Mouse (Mus musculus): ENCODE results near the gene Gnb1l. TPM values are rescaled to one million over a fixed set of nuclear protein-coding genes. Genes with fewer than 3 reads are reported as not detected.

Gnb1l gene
- total and polyA plus RNA-seq, 2 experiments from 2014 or later, result 9.6 to 18.0 TPM

- TF ChIP-seq CTCF (IDR thresholded peaks at IDR 0.05; ENCODE audit: low read depth), result no peak
- DNase-seq (ENCODE audit: low spot score), result no peak
- Histone ChIP-seq H3K4me1 (ENCODE audit: insufficient read depth, low read length) (no peaks in the 10 kb centered on the region), H3K9me3 (ENCODE audit: low read length) (no peaks in the 10 kb centered on the region), H3K4me3 (ENCODE audit: low read length) (no peak overlapping the region), H3K4me2 (ENCODE audit: low read depth, low read length) (no peak overlapping the region), H3K27ac (no peak overlapping the region), H3K36me3 (ENCODE audit: insufficient read depth, low read length) (no peaks in the 10 kb centered on the region), H3K9ac (replicated peaks; ENCODE audit: low read length) (no peak overlapping the region), H3K27me3 (ENCODE audit: insufficient read depth, low read length) (no peaks in the 10 kb centered on the region)
- 0 out of 2 replicates have a peak, but pooled peaks have one; percentile 10 for ATAC-seq
- WGBS, result 55% methylated on average over 7 of the region's 7 CpGs
Measured at GRCm38 (mm10) chr16:18601447-18601846, 102.9 kb downstream of the Gnb1l start.

- no peak for DNase-seq (ENCODE audit: low spot score)
- TF ChIP-seq CTCF (IDR thresholded peaks at IDR 0.05; ENCODE audit: low read depth), result no peak
- WGBS, result 55% methylated on average over 8 of the region's 8 CpGs
- Histone ChIP-seq H3K4me3 (ENCODE audit: low read length) (no peak overlapping the region), H3K36me3 (ENCODE audit: insufficient read depth, low read length) (no peaks in the 10 kb centered on the region), H3K27me3 (ENCODE audit: insufficient read depth, low read length) (0 out of 2 replicates have a peak, but pooled peaks cover under 1% of the 10 kb centered on the region), H3K9ac (replicated peaks; ENCODE audit: low read length) (no peak overlapping the region), H3K9me3 (ENCODE audit: low read length) (no peaks in the 10 kb centered on the region), H3K4me2 (ENCODE audit: low read depth, low read length) (no peak overlapping the region), H3K27ac (no peak overlapping the region), H3K4me1 (ENCODE audit: insufficient read depth, low read length) (no peaks in the 10 kb centered on the region)
- ATAC-seq, result peak; percentile 15; the same call in 1 of the 2 replicates
Measured at GRCm38 (mm10) chr16:18604267-18604701, 105.8 kb downstream of the Gnb1l start.

GRCm38 (mm10) chr16:18605705-18606104 lies 107.2 kb downstream of the Gnb1l start:
- H3K4me3 ChIP-seq (ENCODE audit: low read length), result no peak overlapping the region
- ATAC-seq, result no peak
- H3K4me1 ChIP-seq (ENCODE audit: insufficient read depth, low read length), result no peaks in the 10 kb centered on the region
- H3K27me3 ChIP-seq (ENCODE audit: insufficient read depth, low read length), result 0 out of 2 replicates have a peak, but pooled peaks cover 5% of the 10 kb centered on the region
- DNase-seq (ENCODE audit: low spot score), result no peak
- TF ChIP-seq CTCF (IDR thresholded peaks at IDR 0.05; ENCODE audit: low read depth), result no peak
- 74% methylated on average over 5 of the region's 5 CpGs for WGBS
- no peak overlapping the region for H3K9ac ChIP-seq (replicated peaks; ENCODE audit: low read length)
- no peaks in the 10 kb centered on the region for H3K9me3 ChIP-seq (ENCODE audit: low read length)
- H3K27ac ChIP-seq, result no peak overlapping the region
- no peak overlapping the region for H3K4me2 ChIP-seq (ENCODE audit: low read depth, low read length)
- H3K36me3 ChIP-seq (ENCODE audit: insufficient read depth, low read length), result no peaks in the 10 kb centered on the region

- Histone ChIP-seq H3K27me3 (ENCODE audit: insufficient read depth, low read length) (0 out of 2 replicates have a peak, but pooled peaks cover 5% of the 10 kb centered on the region), H3K4me3 (ENCODE audit: low read length) (no peak overlapping the region), H3K36me3 (ENCODE audit: insufficient read depth, low read length) (no peaks in the 10 kb centered on the region), H3K9ac (replicated peaks; ENCODE audit: low read length) (no peak overlapping the region), H3K27ac (no peak overlapping the region), H3K4me2 (ENCODE audit: low read depth, low read length) (no peak overlapping the region), H3K4me1 (ENCODE audit: insufficient read depth, low read length) (no peaks in the 10 kb centered on the region), H3K9me3 (ENCODE audit: low read length) (no peaks in the 10 kb centered on the region)
- no peak for ATAC-seq
- WGBS, result 8% methylated on average over 11 of the region's 11 CpGs
- DNase-seq (ENCODE audit: low spot score), result no peak
- no peak for TF ChIP-seq CTCF (IDR thresholded peaks at IDR 0.05; ENCODE audit: low read depth)
Measured at GRCm38 (mm10) chr16:18608226-18608625, 109.7 kb downstream of the Gnb1l start.

GRCm38 (mm10) chr16:18609099-18609498 lies 110.6 kb downstream of the Gnb1l start:
- TF ChIP-seq CTCF (IDR thresholded peaks at IDR 0.05; ENCODE audit: low read depth), result no peak
- Histone ChIP-seq H3K4me3 (ENCODE audit: low read length) (no peak overlapping the region), H3K9ac (replicated peaks; ENCODE audit: low read length) (no peak overlapping the region), H3K27me3 (ENCODE audit: insufficient read depth, low read length) (0 out of 2 replicates have a peak, but pooled peaks cover 5% of the 10 kb centered on the region), H3K4me1 (ENCODE audit: insufficient read depth, low read length) (no peaks in the 10 kb centered on the region), H3K4me2 (ENCODE audit: low read depth, low read length) (no peak overlapping the region), H3K27ac (no peak overlapping the region), H3K9me3 (ENCODE audit: low read length) (no peaks in the 10 kb centered on the region), H3K36me3 (ENCODE audit: insufficient read depth, low read length) (no peaks in the 10 kb centered on the region)
- ATAC-seq (no peak), DNase-seq (ENCODE audit: low spot score) (no peak)
- 62% methylated on average over 2 of the region's 2 CpGs for WGBS

GRCm38 (mm10) chr16:18611752-18612151 lies 113.2 kb downstream of the Gnb1l start:
- H3K4me3 ChIP-seq (ENCODE audit: low read length), result no peak overlapping the region
- no peaks in the 10 kb centered on the region for H3K9me3 ChIP-seq (ENCODE audit: low read length)
- no peak overlapping the region for H3K4me2 ChIP-seq (ENCODE audit: low read depth, low read length)
- no peaks in the 10 kb centered on the region for H3K36me3 ChIP-seq (ENCODE audit: insufficient read depth, low read length)
- H3K27ac ChIP-seq, result no peak overlapping the region
- 64% methylated on average over 13 of the region's 13 CpGs for WGBS
- no peak overlapping the region for H3K9ac ChIP-seq (replicated peaks; ENCODE audit: low read length)
- DNase-seq (ENCODE audit: low spot score) (no peak), ATAC-seq (no peak)
- no peak for TF ChIP-seq CTCF (IDR thresholded peaks at IDR 0.05; ENCODE audit: low read depth)
- no peaks in the 10 kb centered on the region for H3K4me1 ChIP-seq (ENCODE audit: insufficient read depth, low read length)
- 0 out of 2 replicates have a peak, but pooled peaks cover 5% of the 10 kb centered on the region for H3K27me3 ChIP-seq (ENCODE audit: insufficient read depth, low read length)

- Histone ChIP-seq H3K4me1 (ENCODE audit: insufficient read depth, low read length) (0 out of 2 replicates have a peak, but pooled peaks cover 5% of the 10 kb centered on the region), H3K27ac (no peak overlapping the region), H3K36me3 (ENCODE audit: insufficient read depth, low read length) (no peaks in the 10 kb centered on the region), H3K4me3 (ENCODE audit: low read length) (no peak overlapping the region), H3K9me3 (ENCODE audit: low read length) (no peaks in the 10 kb centered on the region), H3K4me2 (ENCODE audit: low read depth, low read length) (no peak overlapping the region), H3K9ac (replicated peaks; ENCODE audit: low read length) (no peak overlapping the region), H3K27me3 (ENCODE audit: insufficient read depth, low read length) (0 out of 2 replicates have a peak, but pooled peaks cover 5% of the 10 kb centered on the region)
- 97% methylated on average over 3 of the region's 3 CpGs for WGBS
- TF ChIP-seq CTCF (IDR thresholded peaks at IDR 0.05; ENCODE audit: low read depth), result no peak
- no peak for ATAC-seq
- DNase-seq (ENCODE audit: low spot score), result no peak
Measured at GRCm38 (mm10) chr16:18613301-18613700, 114.8 kb downstream of the Gnb1l start.

Other genes with a start within 250 kb of the Gnb1l start
- 110 and 127 TPM in 2 replicates for gene Ranbp1, start 250.0 kb upstream of the Gnb1l start, total RNA-seq (2014; rRNA removed)
- 426 and 453 TPM in 2 replicates for gene Ranbp1, start 250.0 kb upstream of the Gnb1l start, polyA plus RNA-seq (2015; fragmentation: Nextera tagmentation; extraction: Ambion mirVana)
- gene Gm49776, start 240.4 kb upstream of the Gnb1l start, total RNA-seq (2014; rRNA removed), result not detected in 2 replicates
- 1.1 and 3.1 TPM in 2 replicates for gene Gm49776, start 240.4 kb upstream of the Gnb1l start, polyA plus RNA-seq (2015; fragmentation: Nextera tagmentation; extraction: Ambion mirVana)
- 39.9 and 43.4 TPM in 2 replicates for gene Dgcr8, start 209.5 kb upstream of the Gnb1l start, total RNA-seq (2014; rRNA removed)
- 19.1 and 20.8 TPM in 2 replicates for gene Dgcr8, start 209.5 kb upstream of the Gnb1l start, polyA plus RNA-seq (2015; fragmentation: Nextera tagmentation; extraction: Ambion mirVana)
- 43.5 and 63.3 TPM in 2 replicates for gene Tango2, start 150.6 kb upstream of the Gnb1l start, total RNA-seq (2014; rRNA removed)
- gene Tango2, start 150.6 kb upstream of the Gnb1l start, polyA plus RNA-seq (2015; fragmentation: Nextera tagmentation; extraction: Ambion mirVana), result 95.6 and 99.2 TPM in 2 replicates
- 168 and 180 TPM in 2 replicates for gene Arvcf, start 150.5 kb upstream of the Gnb1l start, total RNA-seq (2014; rRNA removed)
- gene Arvcf, start 150.5 kb upstream of the Gnb1l start, polyA plus RNA-seq (2015; fragmentation: Nextera tagmentation; extraction: Ambion mirVana), result 46.3 and 48.9 TPM in 2 replicates
- 17.9 and 23.1 TPM in 2 replicates for gene Txnrd2, start 72.3 kb upstream of the Gnb1l start, total RNA-seq (2014; rRNA removed)
- 37.6 and 41.8 TPM in 2 replicates for gene Txnrd2, start 72.3 kb upstream of the Gnb1l start, polyA plus RNA-seq (2015; fragmentation: Nextera tagmentation; extraction: Ambion mirVana)
- gene Comt, start 71.9 kb upstream of the Gnb1l start, total RNA-seq (2014; rRNA removed), result 82.8 and 88.9 TPM in 2 replicates
- gene Comt, start 71.9 kb upstream of the Gnb1l start, polyA plus RNA-seq (2015; fragmentation: Nextera tagmentation; extraction: Ambion mirVana), result 94.3 and 102 TPM in 2 replicates
- gene Rtl10, start 188 bp downstream of the Gnb1l start, total RNA-seq (2014; rRNA removed), result 11.0 and 12.4 TPM in 2 replicates
- gene Rtl10, start 188 bp downstream of the Gnb1l start, polyA plus RNA-seq (2015; fragmentation: Nextera tagmentation; extraction: Ambion mirVana), result 2.5 and 2.7 TPM in 2 replicates
- 0.37 and 4.0 TPM in 2 replicates for gene Tbx1, start 92.0 kb downstream of the Gnb1l start, total RNA-seq (2014; rRNA removed)
- gene Tbx1, start 92.0 kb downstream of the Gnb1l start, polyA plus RNA-seq (2015; fragmentation: Nextera tagmentation; extraction: Ambion mirVana), result 0.51 and 0.92 TPM in 2 replicates
- 29.3 and 30.8 TPM in 2 replicates for gene Gp1bb, start 123.7 kb downstream of the Gnb1l start, total RNA-seq (2014; rRNA removed)
- gene Gp1bb, start 123.7 kb downstream of the Gnb1l start, polyA plus RNA-seq (2015; fragmentation: Nextera tagmentation; extraction: Ambion mirVana), result 7.6 and 10.1 TPM in 2 replicates
- 23.8 and 24.0 TPM in 2 replicates for gene Gm49601, start 127.7 kb downstream of the Gnb1l start, total RNA-seq (2014; rRNA removed)
- gene Gm49601, start 127.7 kb downstream of the Gnb1l start, polyA plus RNA-seq (2015; fragmentation: Nextera tagmentation; extraction: Ambion mirVana), result 3.1 and 4.0 TPM in 2 replicates
- gene Sept5, start 131.2 kb downstream of the Gnb1l start, total RNA-seq (2014; rRNA removed), result 286 and 335 TPM in 2 replicates
- gene Sept5, start 131.2 kb downstream of the Gnb1l start, polyA plus RNA-seq (2015; fragmentation: Nextera tagmentation; extraction: Ambion mirVana), result 186 and 195 TPM in 2 replicates